Comparison of ENCODE assay signal across 10 mouse cellular contexts in genomic region chr10:7727011-7727410, GRCm38 (mm10). TPM values are rescaled to one million over a fixed set of nuclear protein-coding genes. Genes with fewer than 3 reads are reported as not detected.
DNase-seq lines count a peak whose midpoint lies in the region; ATAC-seq and TF ChIP-seq lines count a peak whose summit lies in the region.
"Had no signal": no experiment of that assay in that cellular context is flagged by ENCODE, and none has a peak within 500 bp of the region (broad histone marks: within the 10 kb centered on the region; RNA-seq: fewer than 3 reads in every experiment).

No protein-coding gene starts in this region.

- TF ChIP-seq EP300 in heart, postnatal 0 days (IDR thresholded peaks at IDR 0.05; ENCODE audit: low read depth), result no peak

- no peaks in the 10 kb centered on the region for H3K9me3 ChIP-seq in heart, postnatal 0 days (replicated peaks; ENCODE audit: control insufficient read depth, low read length)
- H3K9me3 ChIP-seq in midbrain, postnatal 0 days (ENCODE audit: low read length), result no peaks in the 10 kb centered on the region

- H3K9ac ChIP-seq in heart, postnatal 0 days (replicated peaks; ENCODE audit: low read depth, low read length), result no peak overlapping the region
- no peak overlapping the region for H3K9ac ChIP-seq in midbrain, postnatal 0 days (replicated peaks; ENCODE audit: low read length, poor library complexity, severe bottlenecking)

- DNase-seq in heart, postnatal 0 days (ENCODE audit: low spot score), result no peak
- DNase-seq in heart, adult 8-10 months (ENCODE audit: low spot score), result no peak
- peak; percentile 68 for DNase-seq in induced T-regulatory cell, adult 2 months (ENCODE audit: low read depth)
- no peak for DNase-seq in midbrain, postnatal 0 days (ENCODE audit: low spot score)
- DNase-seq in urinary bladder, adult 18-20 months (ENCODE audit: low spot score in 2 of 2), result no peak
- DNase-seq in layer of hippocampus, postnatal 14 days (ENCODE audit: low spot score in 2 of 2), result no peak
- no peak for DNase-seq in layer of hippocampus, adult 8-10 months (ENCODE audit: low spot score in 2 of 2)
- DNase-seq: heart, postnatal 10 days; right cerebral cortex, postnatal 14 days had no signal

- H3K4me3 ChIP-seq in heart, postnatal 0 days (ENCODE audit: low read depth, low read length), result peak overlapping the region; percentile 22; the same call in 1 of the 2 replicates
- H3K4me3 ChIP-seq in bone marrow macrophage, adult 2 months (ENCODE audit: insufficient read depth, low read length), result peak overlapping the region; percentile 72
- H3K4me3 ChIP-seq in midbrain, postnatal 0 days (ENCODE audit: low read depth, low read length), result peak overlapping the region; percentile 83; the same call in 1 of the 2 replicates

- H3K27me3 ChIP-seq in heart, postnatal 0 days (ENCODE audit: control insufficient read depth, insufficient read depth, low read length), result no peaks in the 10 kb centered on the region
- H3K27me3 ChIP-seq in midbrain, postnatal 0 days (ENCODE audit: insufficient read depth, low read length), result no peaks in the 10 kb centered on the region

- no peak for TF ChIP-seq POLR2A in bone marrow macrophage, adult 2 months (IDR thresholded peaks at IDR 0.05; ENCODE audit: borderline replicate concordance, low read depth, low read length)

- WGBS in heart, postnatal 0 days, result 19% methylated on average over 3 of the region's 3 CpGs
- WGBS in midbrain, postnatal 0 days, result 27% methylated on average over 3 of the region's 3 CpGs

- ATAC-seq in heart, postnatal 0 days (ENCODE audit: insufficient read depth, low read depth), result no peak
- no peak for ATAC-seq in midbrain, postnatal 0 days (ENCODE audit: low FRiP score)

- H3K36me3 ChIP-seq in heart, postnatal 0 days (replicated peaks; ENCODE audit: control insufficient read depth, insufficient read depth, low read length), result no peaks in the 10 kb centered on the region
- H3K36me3 ChIP-seq in midbrain, postnatal 0 days (ENCODE audit: insufficient read depth, low read length), result no peaks in the 10 kb centered on the region

- no peak for TF ChIP-seq CTCF in heart, postnatal 0 days (IDR thresholded peaks at IDR 0.05; ENCODE audit: low read depth)
- no peak for TF ChIP-seq CTCF in bone marrow macrophage, adult 2 months (IDR thresholded peaks at IDR 0.05; ENCODE audit: low read depth, low read length)
- no peak for TF ChIP-seq CTCF in midbrain, postnatal 0 days (IDR thresholded peaks at IDR 0.05)

- H3K4me2 ChIP-seq in heart, postnatal 0 days (ENCODE audit: low read depth, low read length), result peak overlapping the region; percentile 77
- peak overlapping the region; percentile 67 for H3K4me2 ChIP-seq in midbrain, postnatal 0 days (ENCODE audit: low read depth, low read length, poor library complexity, severe bottlenecking)

- no peak overlapping the region for H3K27ac ChIP-seq in heart, postnatal 0 days (ENCODE audit: low read depth)
- no peak overlapping the region for H3K27ac ChIP-seq in bone marrow macrophage, adult 2 months (ENCODE audit: insufficient read depth, low read depth, low read length)
- no peak overlapping the region for H3K27ac ChIP-seq in midbrain, postnatal 0 days (ENCODE audit: low read depth, low read length)

- H3K4me1 ChIP-seq in heart, postnatal 0 days (ENCODE audit: control insufficient read depth, insufficient read depth), result peaks cover 12% of the 10 kb centered on the region
- H3K4me1 ChIP-seq in bone marrow macrophage, adult 2 months (ENCODE audit: control insufficient read depth, insufficient read depth, low read length), result peaks cover 13% of the 10 kb centered on the region
- H3K4me1 ChIP-seq in midbrain, postnatal 0 days (ENCODE audit: insufficient read depth, low read length), result no peaks in the 10 kb centered on the region

RNA-seq across cellular contexts. Expression of gene Katna1, which starts 1.2 kb away (rescaled TPM):
- 14.2 and 36.0 TPM in 2 replicates for total RNA-seq in heart, postnatal 0 days (2014; rRNA removed; ENCODE audit: low replicate concordance)
- 22.8 and 25.8 TPM in 2 replicates for polyA plus RNA-seq in heart, postnatal 0 days (2015; fragmentation: Nextera tagmentation; extraction: Ambion mirVana)
- total RNA-seq in heart, adult 8-10 months (2022), result 10 to 100 TPM; 10.1 to 14.0 (median 13.7) TPM
- 51.3 and 51.9 TPM in 2 replicates for polyA plus RNA-seq in bone marrow macrophage, adult 2 months (2012; ENCODE audit: insufficient read depth, insufficient read length, missing spikeins)
- total RNA-seq in midbrain, postnatal 0 days (2014; rRNA removed), result 12.6 and 13.3 TPM in 2 replicates
- polyA plus RNA-seq in midbrain, postnatal 0 days (2015; fragmentation: Nextera tagmentation; extraction: Ambion mirVana), result 15.5 and 17.2 TPM in 2 replicates
- 10 to 100 TPM; 14.1 to 15.0 TPM for total RNA-seq in layer of hippocampus, postnatal 14 days (2021)
- 10 to 100 TPM; 14.6 to 21.1 (median 17.6) TPM for total RNA-seq in layer of hippocampus, adult 8-10 months (2022)

RNA-seq across cellular contexts. Expression of gene Lats1, which starts 46.0 kb away (rescaled TPM):
- total RNA-seq in heart, postnatal 0 days (2014; rRNA removed; ENCODE audit: low replicate concordance), result 11.3 and 12.2 TPM in 2 replicates
- 2.1 TPM in 2 replicates for polyA plus RNA-seq in heart, postnatal 0 days (2015; fragmentation: Nextera tagmentation; extraction: Ambion mirVana)
- total RNA-seq in heart, adult 8-10 months (2022), result 10 to 100 TPM; 10.5 to 12.1 (median 10.8) TPM
- polyA plus RNA-seq in bone marrow macrophage, adult 2 months (2012; ENCODE audit: insufficient read depth, insufficient read length, missing spikeins), result 16.1 and 18.9 TPM in 2 replicates
- 45.4 and 50.9 TPM in 2 replicates for total RNA-seq in midbrain, postnatal 0 days (2014; rRNA removed)
- polyA plus RNA-seq in midbrain, postnatal 0 days (2015; fragmentation: Nextera tagmentation; extraction: Ambion mirVana), result 6.5 and 7.7 TPM in 2 replicates
- 10 to 100 TPM; 46.5 to 47.4 TPM for total RNA-seq in layer of hippocampus, postnatal 14 days (2021)
- total RNA-seq in layer of hippocampus, adult 8-10 months (2022), result 10 to 100 TPM; 32.2 to 37.3 (median 35.2) TPM

RNA-seq across cellular contexts. Expression of gene Pcmt1, which starts 46.1 kb away (rescaled TPM):
- total RNA-seq in heart, postnatal 0 days (2014; rRNA removed; ENCODE audit: low replicate concordance), result 59.7 and 63.4 TPM in 2 replicates
- polyA plus RNA-seq in heart, postnatal 0 days (2015; fragmentation: Nextera tagmentation; extraction: Ambion mirVana), result 130 and 135 TPM in 2 replicates
- 100 to 1,000 TPM in 1 of 4 experiments, 10 to 100 TPM in 3; 94.3 to 102 (median 98.0) TPM for total RNA-seq in heart, adult 8-10 months (2022)
- polyA plus RNA-seq in bone marrow macrophage, adult 2 months (2012; ENCODE audit: insufficient read depth, insufficient read length, missing spikeins), result 44.5 and 49.0 TPM in 2 replicates
- total RNA-seq in midbrain, postnatal 0 days (2014; rRNA removed), result 70.6 and 81.0 TPM in 2 replicates
- 178 and 179 TPM in 2 replicates for polyA plus RNA-seq in midbrain, postnatal 0 days (2015; fragmentation: Nextera tagmentation; extraction: Ambion mirVana)
- 100 to 1,000 TPM; 145 TPM for total RNA-seq in layer of hippocampus, postnatal 14 days (2021)
- 100 to 1,000 TPM; 157 to 165 (median 159) TPM for total RNA-seq in layer of hippocampus, adult 8-10 months (2022)

RNA-seq across cellular contexts. Expression of gene Nup43, which starts 59.7 kb away (rescaled TPM):
- 2.6 and 22.2 TPM in 2 replicates for total RNA-seq in heart, postnatal 0 days (2014; rRNA removed; ENCODE audit: low replicate concordance)
- polyA plus RNA-seq in heart, postnatal 0 days (2015; fragmentation: Nextera tagmentation; extraction: Ambion mirVana), result 16.7 and 20.8 TPM in 2 replicates
- 1 to 10 TPM; 4.9 to 7.1 (median 6.0) TPM for total RNA-seq in heart, adult 8-10 months (2022)
- polyA plus RNA-seq in bone marrow macrophage, adult 2 months (2012; ENCODE audit: insufficient read depth, insufficient read length, missing spikeins), result 7.1 and 7.6 TPM in 2 replicates
- total RNA-seq in midbrain, postnatal 0 days (2014; rRNA removed), result 7.8 and 8.0 TPM in 2 replicates
- 17.5 and 17.8 TPM in 2 replicates for polyA plus RNA-seq in midbrain, postnatal 0 days (2015; fragmentation: Nextera tagmentation; extraction: Ambion mirVana)
- 1 to 10 TPM; 4.1 to 4.7 TPM for total RNA-seq in layer of hippocampus, postnatal 14 days (2021)
- 1 to 10 TPM; 5.8 to 9.9 (median 7.7) TPM for total RNA-seq in layer of hippocampus, adult 8-10 months (2022)

Comparison
In these comparisons a context has a peak if more than half of its experiments do, and no peak if none do; other contexts are left out.
1. H3K4me3 ChIP-seq: peak in every context shown above with its lines; median percentile 83 in midbrain, postnatal 0 days; 72 in bone marrow macrophage, adult 2 months; 22 in heart, postnatal 0 days.